Mouse (Mus musculus): ENCODE results near the gene Steap3.
"Not testable (repeated sequence)": the region's sequence is repeated elsewhere in the genome, so short reads cannot be mapped to it uniquely, and the experiment has no call there.

GRCm38 (mm10) chr1:120276058-120276457, 3.6 kb upstream of the Steap3 start:
- TF ChIP-seq CTCF (IDR thresholded peaks at IDR 0.05; ENCODE audit: control insufficient read depth, insufficient read depth, insufficient read length); MAX (IDR thresholded peaks at IDR 0.05); CEBPB (IDR thresholded peaks at IDR 0.05; ENCODE audit: low read depth); USF1 (IDR thresholded peaks at IDR 0.05; ENCODE audit: low read depth); FOSL1 (IDR thresholded peaks at IDR 0.05; ENCODE audit: insufficient read depth, low read length, poor library complexity, severe bottlenecking): not testable (repeated sequence)

Data from C2C12 (cell line).